Mouse (Mus musculus) heart, embryonic 14.5 days (tissue): ENCODE results near the gene Tgfbr2. TPM values are rescaled to one million over a fixed set of nuclear protein-coding genes. Genes with fewer than 3 reads are reported as not detected.

Source experiments
- ATAC-seq: fragments of 200-750 bp; cut with Nextera tagmentation; 2 replicates; pipeline ENCODE4 v1.8.0; 2017; ENCODE audit warnings: low read depth, moderate TSS enrichment; ENCODE audit not compliant: insufficient number of reproducible peaks, insufficient read depth, low FRiP score
- H3K27ac ChIP-seq, 2 experiments: fragments of 200-500 bp in 1 of 2; fragments of 300-500 bp in 1 of 2; sonication (generic) in 1 of 2; replicated peaks in 1 of 2; 2 replicates each; pipeline ENCODE4 v1.5.1; 2012 to 2014; ENCODE audit warnings: low read depth in 2 of 2, low read length in 2 of 2, control low read depth in 1 of 2, mild to moderate bottlenecking in 1 of 2, mixed read lengths in 1 of 2; ENCODE audit not compliant: control insufficient read depth in 1 of 2, insufficient read depth in 1 of 2
- H3K27me3 ChIP-seq: fragments of 300-500 bp; sonication (generic); 2 replicates; pipeline ENCODE4 v1.6.1; 2014; ENCODE audit warnings: mild to moderate bottlenecking, low read length, control low read depth; ENCODE audit not compliant: control insufficient read depth, insufficient read depth
- H3K36me3 ChIP-seq: fragments of 300-500 bp; sonication (generic); 2 replicates; pipeline ENCODE4 v1.6.1; 2014; ENCODE audit warnings: mild to moderate bottlenecking, control low read depth, low read length, mixed read lengths; ENCODE audit not compliant: control insufficient read depth, insufficient read depth
- H3K4me1 ChIP-seq, 2 experiments: fragments of 200-500 bp in 1 of 2; fragments of 300-500 bp in 1 of 2; sonication (generic) in 1 of 2; 2 replicates each; pipeline ENCODE4 v1.6.1; 2012 to 2014; ENCODE audit warnings: low read length in 2 of 2, control low read depth in 1 of 2, mixed read lengths in 1 of 2; ENCODE audit not compliant: control insufficient read depth in 2 of 2, insufficient read depth in 2 of 2
- H3K4me2 ChIP-seq: fragments of 300-500 bp; sonication (generic); 2 replicates; pipeline ENCODE4 v1.6.1; 2014; ENCODE audit warnings: mild to moderate bottlenecking, low read length
- H3K4me3 ChIP-seq, 2 experiments: fragments of 200-500 bp in 1 of 2; fragments of 300-500 bp in 1 of 2; sonication (generic) in 1 of 2; 2 replicates each; pipeline ENCODE4 v1.5.1; 2012 to 2014; ENCODE audit warnings: low read length in 2 of 2, mild to moderate bottlenecking in 2 of 2, control low read depth in 1 of 2, low read depth in 1 of 2, moderate library complexity in 1 of 2; ENCODE audit not compliant: control insufficient read depth in 1 of 2, insufficient read depth in 1 of 2
- H3K9ac ChIP-seq: fragments of 300-500 bp; sonication (generic); 2 replicates; pipeline ENCODE4 v1.6.1; 2014; ENCODE audit warnings: mild to moderate bottlenecking, low read length
- H3K9me3 ChIP-seq: fragments of 300-500 bp; sonication (generic); 2 replicates; pipeline ENCODE4 v1.6.1; 2016; ENCODE audit warnings: low read length, control low read depth; ENCODE audit not compliant: control insufficient read depth
- WGBS: fragments of 180-500 bp; shearing (Covaris S2); extraction: QIAGEN DNeasy Blood & Tissue Kit; methylation state at CpG from one replicate; pipeline ENCODE4 v1.1.7; 2014; 5-methylcytosine and 5-hydroxymethylcytosine counted together
- polyA plus RNA-seq: library from polyadenylated mRNA; unstranded; fragments of >200 nt; fragmentation: Nextera tagmentation; extraction: Ambion mirVana; gene quantifications from 2 replicates; pipeline ENCODE4 v1.2.1, GENCODE M21; 2014

Gene Tgfbr2
- polyA plus RNA-seq: 24.6 and 25.0 TPM in 2 replicates

- H3K27ac ChIP-seq: peak within 1 kb of the TSS; percentile 88 to 89
- peak; percentile 84 for ATAC-seq
- H3K9me3 ChIP-seq: no peaks in the 10 kb centered on the region
- H3K9ac ChIP-seq: peak within 1 kb of the TSS; percentile 83
- peak within 1 kb of the TSS; percentile 76 for H3K4me2 ChIP-seq
- peak within 1 kb of the TSS; percentile 75 to 94 for H3K4me3 ChIP-seq
- WGBS: under 1% methylated on average over 80 of the region's 90 CpGs
- H3K27me3 ChIP-seq: no peaks in the 10 kb centered on the region
- no peaks in the 10 kb centered on the region for H3K36me3 ChIP-seq
- H3K4me1 ChIP-seq: peaks cover 5 to 8% of the 10 kb centered on the region in 2 experiments; a peak in 2 of 4 replicates
Measured at GRCm38 (mm10) chr9:116174481-116175461, at the start of gene Tgfbr2. TSS of gene Tgfbr2 (minus strand) at chr9:116175360.

- ATAC-seq: no peak
- Histone ChIP-seq H3K27me3 (no peaks in the 10 kb centered on the region), H3K4me3 (no peak overlapping the region), H3K36me3 (no peaks in the 10 kb centered on the region), H3K27ac (no peak overlapping the region), H3K4me1 (peaks cover 10 to 13% of the 10 kb centered on the region in 2 experiments; a peak in 3 of 4 replicates), H3K9me3 (no peaks in the 10 kb centered on the region), H3K4me2 (no peak overlapping the region), H3K9ac (no peak overlapping the region)
- 51% methylated on average over 6 of the region's 6 CpGs for WGBS
Measured at GRCm38 (mm10) chr9:116223368-116223767, 48.2 kb upstream of the Tgfbr2 start.

GRCm38 (mm10) chr9:116222643-116223042, 47.5 kb upstream of the Tgfbr2 start:
- WGBS: 83% methylated on average over 5 of the region's 5 CpGs
- H3K27ac ChIP-seq: no peak overlapping the region
- no peak for ATAC-seq
- no peak overlapping the region for H3K4me3 ChIP-seq
- H3K27me3 ChIP-seq: no peaks in the 10 kb centered on the region
- H3K9ac ChIP-seq: no peak overlapping the region
- no peaks in the 10 kb centered on the region for H3K9me3 ChIP-seq
- H3K4me1 ChIP-seq: peaks cover 6 to 7% of the 10 kb centered on the region in 2 experiments; a peak in 3 of 4 replicates
- no peaks in the 10 kb centered on the region for H3K36me3 ChIP-seq
- no peak overlapping the region for H3K4me2 ChIP-seq

GRCm38 (mm10) chr9:116222000-116222399, 46.8 kb upstream of the Tgfbr2 start:
- no peaks in the 10 kb centered on the region for H3K9me3 ChIP-seq
- H3K36me3 ChIP-seq: no peaks in the 10 kb centered on the region
- no peak overlapping the region for H3K27ac ChIP-seq
- 65% methylated on average over 11 of the region's 11 CpGs for WGBS
- peaks cover 5% of the 10 kb centered on the region in 2 experiments; a peak in 1 of 4 replicates for H3K4me1 ChIP-seq
- H3K9ac ChIP-seq: no peak overlapping the region
- no peaks in the 10 kb centered on the region for H3K27me3 ChIP-seq
- H3K4me3 ChIP-seq: no peak overlapping the region
- H3K4me2 ChIP-seq: no peak overlapping the region
- ATAC-seq: no peak

DNA sequence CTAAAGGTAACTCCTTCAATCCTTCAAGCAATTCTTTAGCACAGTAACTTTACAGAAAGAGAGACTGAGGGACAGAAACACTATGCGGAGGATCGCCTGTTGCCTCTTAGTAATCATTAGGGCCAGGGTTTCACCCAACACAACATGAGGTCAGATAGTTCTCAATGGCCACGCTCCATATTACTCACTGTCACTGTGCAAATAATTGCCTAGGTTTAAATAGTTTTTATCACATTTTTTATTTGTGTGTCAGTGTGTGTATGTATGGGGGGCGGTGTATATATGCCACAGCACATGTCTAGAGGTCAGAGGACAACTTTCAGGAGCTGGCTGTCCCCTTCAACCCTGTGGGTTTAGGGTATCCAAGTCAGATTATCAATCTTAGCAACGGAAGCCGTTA, 46.4 kb upstream of the Tgfbr2 start:
- Histone ChIP-seq H3K4me3 (no peak overlapping the region), H3K36me3 (no peaks in the 10 kb centered on the region), H3K4me2 (no peak overlapping the region), H3K4me1 (peaks cover 5% of the 10 kb centered on the region in 2 experiments; a peak in 1 of 4 replicates), H3K27ac (no peak overlapping the region), H3K9me3 (no peaks in the 10 kb centered on the region), H3K27me3 (no peaks in the 10 kb centered on the region), H3K9ac (no peak overlapping the region)
- no peak for ATAC-seq
- 85% methylated on average over 6 of the region's 6 CpGs for WGBS

DNA sequence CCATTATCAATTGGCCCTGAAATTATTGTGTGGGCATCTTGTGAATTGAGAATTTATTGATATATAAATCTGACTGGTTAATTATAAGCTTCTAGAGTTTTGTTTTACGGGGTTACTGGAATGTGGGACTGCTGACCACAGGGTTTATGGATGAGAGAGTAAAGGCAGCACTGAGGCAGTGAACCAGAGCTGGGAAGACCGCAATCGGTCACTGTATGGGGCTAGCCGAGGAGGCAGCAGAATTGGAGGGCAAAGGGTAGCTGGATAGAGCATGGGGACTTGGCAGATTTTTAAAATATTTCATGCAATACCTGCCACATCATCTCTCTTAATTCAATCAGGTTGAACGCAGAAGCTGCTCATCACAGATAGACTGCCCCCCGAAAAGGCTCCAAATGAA, 45.5 kb upstream of the Tgfbr2 start:
- no peaks in the 10 kb centered on the region for H3K36me3 ChIP-seq
- no peak for ATAC-seq
- no peak overlapping the region for H3K27ac ChIP-seq
- no peaks in the 10 kb centered on the region for H3K9me3 ChIP-seq
- no peak overlapping the region for H3K4me3 ChIP-seq
- H3K27me3 ChIP-seq: no peaks in the 10 kb centered on the region
- 90% methylated on average over 6 of the region's 6 CpGs for WGBS
- H3K4me1 ChIP-seq: peaks cover 5% of the 10 kb centered on the region in 2 experiments; a peak in 1 of 4 replicates
- H3K4me2 ChIP-seq: no peak overlapping the region
- no peak overlapping the region for H3K9ac ChIP-seq

GRCm38 (mm10) chr9:116220159-116220515, 45.0 kb upstream of the Tgfbr2 start:
- Histone ChIP-seq H3K4me3 (no peak overlapping the region), H3K27ac (no peak overlapping the region), H3K27me3 (no peaks in the 10 kb centered on the region), H3K4me1 (peaks cover 5% of the 10 kb centered on the region in 2 experiments; a peak in 1 of 4 replicates), H3K9me3 (no peaks in the 10 kb centered on the region), H3K36me3 (no peaks in the 10 kb centered on the region), H3K9ac (no peak overlapping the region), H3K4me2 (no peak overlapping the region)
- ATAC-seq: no peak
- WGBS: 92% methylated on average over 4 of the region's 4 CpGs
